Mouse (Mus musculus): ENCODE results near the gene Eef1akmt3.
A peak's percentile ranks its signal among the peaks of the same experiment; 100 is the strongest.

The Eef1akmt3 gene

DNA sequence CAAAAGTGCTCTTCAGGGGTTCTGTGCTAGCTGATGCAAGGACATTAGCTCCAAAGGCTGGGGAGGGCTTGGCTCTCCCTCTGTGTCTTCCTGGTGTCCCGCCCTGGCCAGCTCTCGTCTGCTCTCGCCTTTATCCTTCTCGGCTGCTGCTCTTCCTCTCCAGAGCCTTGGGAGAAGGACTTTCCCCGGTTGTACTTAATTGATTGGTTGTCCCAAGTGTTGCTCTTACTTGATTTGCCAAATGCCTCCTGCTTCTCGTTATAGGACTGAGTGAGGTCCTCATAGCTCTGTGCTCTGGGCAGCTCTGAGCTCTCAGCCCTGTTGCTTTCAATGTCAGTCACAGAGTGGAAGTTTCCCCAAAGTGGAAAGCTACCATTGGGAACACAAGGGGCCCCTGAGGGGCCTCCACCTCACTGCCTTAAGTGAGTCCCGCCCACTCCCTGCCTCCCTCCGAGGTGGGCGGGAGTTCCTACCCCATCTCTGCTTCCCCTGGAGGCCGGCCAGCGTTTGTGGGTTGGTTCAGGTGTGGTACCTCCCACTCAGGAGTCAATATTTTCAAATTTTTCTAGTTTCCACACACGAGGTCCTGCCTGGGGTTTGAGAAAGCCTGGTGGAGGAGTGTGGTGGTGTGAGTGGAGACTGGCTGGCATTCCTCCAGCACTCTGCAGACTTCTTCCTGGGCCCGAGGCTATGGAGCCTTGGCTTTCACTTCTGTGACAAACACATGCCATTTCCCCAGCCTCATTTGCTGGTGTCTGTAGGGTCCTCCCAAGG lies 43.8 kb downstream of the Eef1akmt3 start:
- peak; percentile 32 for DNase-seq

DNA sequence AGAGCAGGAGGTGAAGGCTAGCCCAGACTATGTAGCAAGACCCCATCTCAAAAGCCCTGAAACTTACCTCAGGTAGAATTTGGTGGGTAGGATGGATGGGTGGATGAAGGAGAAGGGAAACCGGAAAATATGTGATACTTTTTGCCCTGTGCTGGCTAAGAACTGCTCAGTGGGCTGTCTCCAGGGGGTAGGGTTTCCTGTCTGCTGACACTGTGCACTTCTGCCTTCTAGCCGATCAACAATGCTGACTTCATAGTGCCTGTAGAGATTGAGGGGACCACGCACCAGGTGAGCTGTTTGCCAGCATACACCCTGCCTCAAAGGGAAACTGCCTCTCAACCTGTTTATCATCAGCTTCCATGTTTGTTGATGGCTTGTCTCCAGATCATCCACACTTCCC lies 47.7 kb downstream of the Eef1akmt3 start:
- DNase-seq: no peak

DNA sequence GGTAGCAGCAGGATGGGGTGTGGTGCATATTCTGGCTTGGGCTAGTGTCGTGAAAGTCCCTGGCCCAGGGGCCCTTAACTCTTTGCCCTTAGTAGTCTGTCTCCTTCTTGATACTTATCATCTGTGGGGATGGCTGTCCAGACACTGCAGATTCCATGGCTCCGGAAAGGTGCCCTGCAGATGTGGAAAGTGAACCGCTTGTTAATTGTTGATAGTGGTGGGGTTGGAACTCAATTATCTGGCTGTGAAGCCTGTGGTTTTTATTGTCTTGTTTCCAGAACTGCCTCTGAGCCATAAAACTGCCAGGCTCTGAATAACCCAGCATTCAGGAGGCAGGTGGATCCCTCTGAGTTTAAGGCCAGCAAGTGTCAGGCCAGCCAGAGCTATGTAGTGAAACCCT lies 49.6 kb downstream of the Eef1akmt3 start:
- no peak for DNase-seq

DNA sequence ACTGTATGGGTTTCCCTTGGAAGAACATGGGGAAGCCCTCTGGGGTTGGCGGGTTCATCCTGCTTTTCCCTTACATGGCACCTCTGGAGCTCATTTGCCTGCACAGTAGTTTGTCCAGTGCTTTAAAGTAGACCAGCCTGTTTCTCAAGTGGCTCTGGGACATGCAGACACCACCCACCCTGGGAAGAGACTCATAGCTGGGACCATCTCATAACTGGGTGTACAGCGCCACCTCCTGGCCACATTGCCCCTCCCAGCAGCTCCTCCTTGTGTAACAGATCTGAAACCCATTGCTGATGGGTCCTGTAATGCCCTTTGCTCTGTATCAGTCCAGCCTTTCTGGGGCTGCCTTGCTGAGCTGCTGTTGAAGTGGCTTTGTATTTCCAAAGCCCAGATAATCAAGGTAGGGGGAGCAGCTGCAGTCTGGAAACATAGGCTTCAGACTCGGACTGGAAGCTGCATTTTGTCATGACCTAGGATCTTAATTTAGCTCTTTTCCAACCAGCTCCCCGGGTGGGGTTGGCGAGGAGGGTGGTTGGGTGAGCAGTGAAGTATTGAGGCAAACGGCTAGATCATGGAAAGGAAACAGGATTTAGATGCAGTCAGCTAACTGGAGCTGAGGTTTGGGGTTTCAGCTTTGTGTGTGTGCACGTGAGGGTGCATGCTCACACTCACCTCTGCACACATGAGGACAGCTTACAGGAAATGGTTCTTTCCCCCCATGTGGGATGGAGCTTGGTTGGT lies 50.8 kb downstream of the Eef1akmt3 start:
- DNase-seq: peak; percentile 92

DNA sequence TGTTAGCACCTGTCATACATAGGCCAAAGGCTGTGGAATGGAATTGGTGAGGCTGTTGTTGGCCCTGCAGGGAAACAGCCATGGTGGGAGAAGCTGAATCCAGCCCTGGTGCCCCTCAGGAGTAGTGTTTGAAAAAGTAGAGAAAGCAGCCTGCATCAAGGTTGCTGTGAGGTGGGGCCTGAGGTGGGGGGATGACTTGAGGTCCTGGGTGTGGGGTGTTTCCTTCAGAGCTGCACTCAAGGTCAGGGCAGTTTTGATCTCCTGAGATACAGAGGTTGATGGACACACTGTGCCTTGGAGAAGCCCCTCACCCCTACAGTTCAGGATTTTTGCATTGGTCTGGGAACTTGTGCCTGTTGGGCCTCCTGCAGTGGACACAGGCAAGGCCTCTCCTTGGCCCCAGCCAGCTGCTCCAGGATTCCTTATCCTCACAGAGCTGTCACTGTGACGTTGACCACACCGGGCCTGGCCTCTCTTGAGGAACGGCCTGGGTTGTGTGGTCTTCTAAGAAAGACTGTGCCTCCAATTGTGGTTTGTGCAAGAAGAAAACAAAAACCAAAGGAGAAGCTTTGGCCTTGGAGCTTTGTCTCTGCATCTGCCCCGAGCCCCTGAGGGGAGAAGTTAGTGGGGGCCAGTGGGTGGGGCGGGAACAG lies 52.7 kb downstream of the Eef1akmt3 start:
- DNase-seq: no peak

DNA sequence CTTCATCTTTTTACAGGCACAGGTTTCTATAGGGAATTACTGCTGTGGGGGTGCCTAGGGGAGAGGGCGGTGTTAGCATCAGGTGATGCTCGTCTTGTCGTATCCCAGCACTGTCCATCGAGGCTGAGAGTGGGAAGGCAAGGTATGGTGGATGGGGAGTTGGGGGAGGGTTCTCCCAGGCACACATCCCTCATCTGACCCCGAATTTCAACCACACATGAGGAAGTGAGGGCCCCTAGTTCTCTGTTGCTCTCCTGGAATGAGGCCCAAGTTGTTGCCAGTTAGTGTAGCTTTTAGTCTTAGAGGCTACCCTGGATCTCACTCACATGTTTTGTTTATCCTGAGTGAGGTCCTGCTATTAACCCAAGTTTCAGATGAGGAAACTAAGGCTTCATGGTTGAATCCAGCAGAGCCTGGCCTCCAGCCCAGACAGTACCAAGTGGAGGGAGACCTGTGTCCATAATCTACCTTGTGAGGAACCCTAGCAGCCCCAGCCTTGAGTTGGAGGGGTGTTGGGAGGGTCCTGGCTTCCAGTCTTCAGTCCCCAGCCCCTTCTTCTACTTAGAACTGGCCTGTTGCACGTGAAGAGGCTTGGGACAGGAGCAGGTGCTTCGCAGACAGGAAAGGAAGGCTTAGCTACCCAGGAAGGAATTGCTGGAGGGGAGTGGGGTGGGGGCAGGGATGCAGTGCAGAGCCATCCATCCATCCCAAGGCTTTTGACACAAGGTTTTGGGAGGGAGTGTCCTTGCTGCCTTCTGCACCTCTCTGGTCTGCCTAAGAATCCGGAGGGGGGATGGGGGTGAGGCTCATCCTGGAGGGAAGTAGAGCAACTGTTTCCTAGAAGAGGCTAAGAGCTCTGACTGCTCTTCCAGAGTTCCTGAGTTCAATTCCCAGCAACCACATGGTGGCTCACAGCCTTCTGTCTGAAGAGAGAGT lies 53.9 kb downstream of the Eef1akmt3 start:
- no peak for DNase-seq

DNA sequence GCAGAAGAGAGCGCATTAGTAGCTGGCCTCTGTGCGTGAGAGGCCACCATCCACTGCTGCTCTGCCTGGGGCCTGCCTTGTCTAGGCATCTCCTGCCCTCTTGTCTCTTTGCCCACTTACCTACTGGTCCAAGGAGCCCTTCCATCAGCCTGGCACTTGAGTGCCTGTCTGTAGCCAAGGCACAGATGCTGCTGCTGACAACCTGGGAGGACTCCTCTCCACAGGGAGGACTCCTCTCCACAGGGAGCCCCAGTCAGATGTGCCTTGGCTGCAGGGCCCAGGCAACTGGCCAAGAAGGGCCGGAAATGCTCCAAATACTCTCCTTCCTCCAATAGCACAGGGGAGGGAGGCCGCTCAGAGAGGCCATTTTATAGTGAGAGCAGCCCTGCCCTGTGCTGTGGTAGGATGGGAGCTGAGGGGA lies 54.8 kb downstream of the Eef1akmt3 start:
- DNase-seq: peak; percentile 90

DNA sequence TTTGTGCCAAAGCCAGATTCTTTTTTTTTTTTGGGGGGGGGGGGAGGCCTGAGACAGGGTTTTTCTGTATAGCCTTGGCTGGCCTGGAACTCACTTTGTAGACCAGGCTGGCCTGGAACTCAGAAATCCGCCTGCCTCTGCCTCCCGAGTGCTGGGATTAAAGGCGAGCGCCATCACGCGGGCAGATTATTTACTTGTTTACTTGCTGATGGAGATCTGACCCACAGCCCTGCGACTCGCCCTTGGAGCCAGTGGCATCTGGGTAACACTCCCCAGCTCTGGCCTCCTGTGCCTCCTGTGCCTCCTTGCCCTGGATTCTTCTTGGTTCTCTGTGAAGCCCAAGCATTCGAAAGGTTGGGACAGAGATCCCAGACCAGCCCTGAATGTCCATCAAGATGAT lies 55.7 kb downstream of the Eef1akmt3 start:
- peak; percentile 31 for DNase-seq

DNA sequence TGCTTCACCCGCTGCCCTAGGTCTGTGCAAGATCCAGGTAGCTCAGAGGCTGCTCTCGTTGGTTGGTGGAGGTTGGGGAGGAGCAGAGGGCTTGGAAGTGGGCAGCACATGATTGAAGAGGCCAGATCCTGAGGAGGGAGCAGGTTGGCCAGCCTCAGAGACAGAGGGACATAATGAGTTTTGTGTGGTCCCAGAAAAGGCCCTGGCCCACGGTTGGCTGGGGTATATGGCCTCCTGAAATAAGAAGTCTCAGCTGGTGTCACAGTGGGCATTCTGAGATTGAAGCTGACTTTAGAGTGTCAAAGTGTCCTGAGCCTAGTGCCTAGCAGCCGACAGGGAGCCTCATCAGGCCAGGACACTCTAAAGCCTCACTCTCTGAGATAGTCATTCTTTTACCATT lies 56.2 kb downstream of the Eef1akmt3 start:
- no peak for DNase-seq

DNA sequence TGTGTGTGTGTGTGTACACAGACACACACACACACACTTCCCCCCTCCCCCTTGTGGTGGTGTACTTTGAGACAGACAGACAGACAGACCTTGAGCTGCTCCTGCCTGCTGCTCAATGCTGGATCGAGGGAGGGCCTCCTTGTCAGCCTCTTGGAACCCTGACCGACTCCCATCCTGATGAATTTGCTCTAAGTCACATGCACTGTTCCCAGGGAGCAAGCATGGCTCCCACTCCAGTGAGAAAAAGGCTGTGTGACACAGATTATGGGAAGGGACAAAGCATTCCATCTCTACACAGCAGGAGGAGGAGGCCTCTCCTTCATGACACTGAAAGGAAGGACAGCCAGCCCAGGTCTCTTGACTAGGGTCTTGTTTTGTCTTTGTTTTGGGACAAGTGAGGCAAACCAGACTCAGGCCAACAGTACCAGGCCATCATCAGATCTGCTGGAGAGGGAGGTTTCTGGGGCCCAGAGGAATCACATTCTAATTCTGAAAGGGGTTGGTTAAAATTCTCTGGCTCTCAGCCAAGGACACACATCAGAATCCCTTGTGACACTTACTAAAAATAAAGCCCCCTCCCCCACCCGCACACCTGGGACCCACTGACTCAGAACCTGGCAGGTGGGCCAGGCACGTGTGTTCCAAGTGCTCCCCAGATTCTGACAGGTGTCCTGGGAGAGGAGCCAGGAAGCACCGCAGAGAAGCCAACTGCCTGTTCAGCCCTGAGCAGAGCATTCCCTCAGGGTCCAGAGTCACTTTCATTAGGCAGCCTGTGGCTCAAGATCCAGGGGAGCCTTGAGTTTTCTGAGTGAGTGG lies 56.9 kb downstream of the Eef1akmt3 start:
- peak; percentile 71 for DNase-seq

DNA sequence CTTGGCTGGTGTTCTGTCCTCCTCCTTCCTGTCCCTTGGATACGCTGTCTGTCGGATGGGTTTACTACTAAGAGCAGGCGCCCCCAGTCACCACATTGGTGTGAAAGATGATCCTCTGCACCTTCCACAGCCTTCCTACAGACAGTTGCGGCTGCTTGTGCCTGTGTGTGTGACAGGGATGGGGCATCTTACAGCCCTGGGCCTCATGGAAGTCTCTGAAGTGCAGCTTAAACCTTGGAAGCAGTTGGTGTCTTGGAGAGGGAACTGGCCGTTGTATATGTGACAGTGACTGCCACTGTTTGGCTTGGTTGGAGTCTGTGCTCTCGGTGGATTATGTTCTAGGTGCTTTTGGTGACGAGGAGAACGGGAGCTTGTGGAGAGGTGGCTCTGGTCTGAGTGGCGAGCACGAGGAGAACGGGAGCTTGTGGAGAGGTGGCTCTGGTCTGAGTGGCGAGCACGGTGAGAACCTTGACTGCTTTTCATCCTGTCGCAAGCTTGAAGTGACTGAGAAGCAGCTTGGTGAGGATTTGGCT lies 58.1 kb downstream of the Eef1akmt3 start:
- DNase-seq: no peak

DNA sequence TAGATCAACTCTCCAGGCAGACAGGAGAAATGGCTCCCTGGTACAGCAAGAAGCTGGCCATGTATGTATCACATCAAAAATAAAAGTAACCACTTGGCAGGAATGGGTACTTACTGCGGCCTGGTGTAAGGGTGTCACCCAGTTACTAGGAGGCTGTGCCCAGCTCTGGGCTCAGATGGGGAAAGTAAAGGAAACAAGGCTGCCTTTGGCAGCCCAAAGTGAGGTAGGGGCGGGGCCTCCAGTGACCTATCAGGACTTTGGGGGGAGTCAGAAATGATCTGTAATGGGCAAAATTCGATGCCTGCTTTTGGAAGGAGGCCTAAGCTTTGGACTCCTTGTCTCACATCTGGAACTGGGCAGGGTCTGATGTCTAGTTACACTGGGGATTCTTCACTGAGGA lies 59.6 kb downstream of the Eef1akmt3 start:
- peak; percentile 24 for DNase-seq
